ENCODE assay signal across 24 mouse cellular contexts in the genomic region with DNA sequence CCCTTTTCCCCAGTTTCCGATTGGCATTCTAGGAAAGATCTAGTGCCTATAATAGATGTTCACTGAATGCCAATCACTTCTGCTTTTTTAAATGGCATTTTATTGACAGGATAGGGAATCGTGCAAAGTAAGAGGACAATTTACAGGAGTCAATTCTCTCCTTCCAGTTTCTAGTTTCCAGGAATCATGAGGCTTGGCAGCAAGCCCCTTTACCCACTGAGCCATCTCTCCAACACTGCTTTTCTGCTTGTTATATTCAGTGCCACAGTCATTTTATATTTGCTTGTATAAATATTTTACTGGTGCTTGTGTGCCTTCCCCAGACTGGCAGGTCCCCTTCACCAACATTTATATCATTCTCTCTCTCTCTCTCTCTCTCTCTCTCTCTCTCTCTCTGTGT. TPM values are rescaled to one million over a fixed set of nuclear protein-coding genes. Genes with fewer than 3 reads are reported as not detected.
"Had no signal": no experiment of that assay in that cellular context is flagged by ENCODE, and none has a peak within 500 bp of the region (broad histone marks: within the 10 kb centered on the region; RNA-seq: fewer than 3 reads in every experiment).

No protein-coding gene starts in this region.

- H3K4me1 ChIP-seq: kidney, embryonic 15.5 days; liver, embryonic 13.5 days; midbrain, embryonic 10.5 days; midbrain, embryonic 13.5 days; neural tube, embryonic 13.5 days; stomach, embryonic 15.5 days had no signal

- H3K27ac ChIP-seq: kidney, embryonic 15.5 days; left cerebral cortex, adult 2 months; limb, embryonic 13.5 days; liver, embryonic 13.5 days; midbrain, embryonic 10.5 days; midbrain, embryonic 13.5 days; neural tube, embryonic 13.5 days; stomach, embryonic 15.5 days had no signal

- H3K4me2 ChIP-seq: kidney, embryonic 15.5 days; limb, embryonic 13.5 days; liver, embryonic 13.5 days; lung, embryonic 14.5 days; midbrain, embryonic 13.5 days; neural tube, embryonic 13.5 days; stomach, embryonic 15.5 days had no signal

- H3K9me3 ChIP-seq: kidney, embryonic 15.5 days; limb, embryonic 13.5 days; liver, embryonic 13.5 days; midbrain, embryonic 10.5 days; midbrain, embryonic 13.5 days; neural tube, embryonic 13.5 days; stomach, embryonic 15.5 days had no signal

- H3K27me3 ChIP-seq: kidney, embryonic 15.5 days; limb, embryonic 13.5 days; liver, embryonic 13.5 days; midbrain, embryonic 13.5 days; neural tube, embryonic 13.5 days; stomach, embryonic 15.5 days had no signal

- H3K36me3 ChIP-seq: kidney, embryonic 15.5 days; limb, embryonic 13.5 days; liver, embryonic 13.5 days; midbrain, embryonic 10.5 days; midbrain, embryonic 13.5 days; neural tube, embryonic 13.5 days; stomach, embryonic 15.5 days had no signal

- H3K9ac ChIP-seq: kidney, embryonic 15.5 days; limb, embryonic 13.5 days; liver, embryonic 13.5 days; lung, embryonic 14.5 days; midbrain, embryonic 13.5 days; neural tube, embryonic 13.5 days; stomach, embryonic 15.5 days had no signal

- ATAC-seq: midbrain, embryonic 13.5 days; midbrain, embryonic 16.5 days had no signal

- H3K4me3 ChIP-seq: kidney, embryonic 15.5 days; left cerebral cortex, adult 2 months; limb, embryonic 13.5 days; liver, embryonic 13.5 days; megakaryocyte, embryonic 14.5 days; midbrain, embryonic 10.5 days; midbrain, embryonic 13.5 days; myocyte; neural tube, embryonic 13.5 days; stomach, embryonic 15.5 days had no signal

- DNase-seq: layer of hippocampus, postnatal 36 days; liver, embryonic 13.5 days; lung, postnatal 36 days; retina, postnatal 1 day; right cerebral cortex, postnatal 25 days; spleen, adult 18-20 months; thymus, postnatal 25 days had no signal

RNA-seq across cellular contexts. Expression of a gene that starts 54.5 kb away (rescaled TPM):
- total RNA-seq: layer of hippocampus, adult 8-10 months; layer of hippocampus, postnatal 36 days; left cerebral cortex, adult 2 months; left cerebral cortex, postnatal 10 days; liver, adult 2 months; neutrophil, adult 5-6 weeks had no signal
- polyA plus RNA-seq: kidney, embryonic 15.5 days; limb, embryonic 13.5 days; liver, embryonic 13.5 days; liver, embryonic 16.5 days; lung, embryonic 14.5 days; midbrain, embryonic 10.5 days; midbrain, embryonic 13.5 days; midbrain, embryonic 16.5 days; myocyte; neural tube, embryonic 13.5 days; stomach, embryonic 15.5 days; thymus, postnatal 0 days had no signal
